Mouse (Mus musculus): ENCODE data around the gene Gpbp1l1.

- TF ChIP-seq GATA1 (IDR thresholded peaks at IDR 0.05; ENCODE audit: low read length) (no peak), TAL1 (IDR thresholded peaks at IDR 0.05; ENCODE audit: low read length) (no peak)
These were observed 84.6 kb downstream of the Gpbp1l1 start for GRCm38 (mm10) chr4:116642071-116642470.

Measured in erythroblast, embryonic 14.5 days (primary cell).